Mouse (Mus musculus): ENCODE results near the gene Olfr194. TPM values are rescaled to one million over a fixed set of nuclear protein-coding genes. Genes with fewer than 3 reads are reported as not detected.

Olfr194 gene
- polyA plus RNA-seq, 1 experiment from 2014 or later = not detected

DNA sequence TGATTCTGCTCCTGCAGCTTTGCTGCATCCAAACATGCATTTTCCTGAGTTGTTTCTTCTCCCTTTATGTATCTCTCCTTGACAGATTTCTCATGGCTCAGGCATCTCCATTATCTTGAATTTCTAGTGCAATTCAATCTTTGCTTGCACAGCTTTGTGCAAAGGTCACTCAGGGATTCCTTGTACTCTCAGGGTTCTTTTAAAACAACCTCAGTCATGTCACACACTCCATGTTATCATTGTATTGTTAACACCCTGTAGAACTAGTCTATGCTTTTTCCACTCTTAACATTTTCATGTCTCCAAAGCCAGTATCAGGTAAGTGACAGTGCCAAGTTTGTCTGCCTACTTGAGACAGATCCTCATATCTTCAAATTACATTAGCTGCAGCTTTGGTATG lies 49.1 kb downstream of the Olfr194 start:
- H3K4me3 ChIP-seq = no peak overlapping the region
- no peaks in the 10 kb centered on the region for H3K9me3 ChIP-seq (replicated peaks)
- ATAC-seq (ENCODE audit: low FRiP score) = no peak
- no peaks in the 10 kb centered on the region for H3K36me3 ChIP-seq
- no peak overlapping the region for H3K4me2 ChIP-seq (replicated peaks)
- H3K9ac ChIP-seq = no peak overlapping the region
- H3K27ac ChIP-seq = no peak overlapping the region
- H3K27me3 ChIP-seq = no peaks in the 10 kb centered on the region
- H3K4me1 ChIP-seq = no peaks in the 10 kb centered on the region

Other genes starting within 250 kb of the Olfr194 start
- not detected in 2 replicates for gene Olfr177, start 246.3 kb downstream of the Olfr194 start, polyA plus RNA-seq (2016; fragmentation: Nextera tagmentation; extraction: Ambion mirVana)
- gene Olfr178, start 229.0 kb downstream of the Olfr194 start, polyA plus RNA-seq (2016; fragmentation: Nextera tagmentation; extraction: Ambion mirVana) = not detected in 2 replicates
- gene Olfr181, start 192.3 kb downstream of the Olfr194 start, polyA plus RNA-seq (2016; fragmentation: Nextera tagmentation; extraction: Ambion mirVana) = not detected in 2 replicates
- not detected in 2 replicates for gene Olfr180, start 191.7 kb downstream of the Olfr194 start, polyA plus RNA-seq (2016; fragmentation: Nextera tagmentation; extraction: Ambion mirVana)
- gene Olfr183, start 125.7 kb downstream of the Olfr194 start, polyA plus RNA-seq (2016; fragmentation: Nextera tagmentation; extraction: Ambion mirVana) = not detected in 2 replicates
- gene Olfr186, start 90.8 kb downstream of the Olfr194 start, polyA plus RNA-seq (2016; fragmentation: Nextera tagmentation; extraction: Ambion mirVana) = not detected in 2 replicates
- not detected in 2 replicates for gene Olfr187, start 81.3 kb downstream of the Olfr194 start, polyA plus RNA-seq (2016; fragmentation: Nextera tagmentation; extraction: Ambion mirVana)
- not detected in 2 replicates for gene Olfr190, start 43.1 kb downstream of the Olfr194 start, polyA plus RNA-seq (2016; fragmentation: Nextera tagmentation; extraction: Ambion mirVana)
- not detected in 2 replicates for gene Olfr191, start 31.2 kb downstream of the Olfr194 start, polyA plus RNA-seq (2016; fragmentation: Nextera tagmentation; extraction: Ambion mirVana)
- not detected in 2 replicates for gene Olfr193, start 9.2 kb downstream of the Olfr194 start, polyA plus RNA-seq (2016; fragmentation: Nextera tagmentation; extraction: Ambion mirVana)
- not detected in 2 replicates for gene Olfr195, start 26.0 kb upstream of the Olfr194 start, polyA plus RNA-seq (2016; fragmentation: Nextera tagmentation; extraction: Ambion mirVana)
- not detected in 2 replicates for gene Olfr196, start 49.4 kb upstream of the Olfr194 start, polyA plus RNA-seq (2016; fragmentation: Nextera tagmentation; extraction: Ambion mirVana)
- gene Olfr198, start 82.5 kb upstream of the Olfr194 start, polyA plus RNA-seq (2016; fragmentation: Nextera tagmentation; extraction: Ambion mirVana) = not detected in 2 replicates
- not detected in 2 replicates for gene Olfr199, start 98.7 kb upstream of the Olfr194 start, polyA plus RNA-seq (2016; fragmentation: Nextera tagmentation; extraction: Ambion mirVana)
- gene Olfr201, start 151.6 kb upstream of the Olfr194 start, polyA plus RNA-seq (2016; fragmentation: Nextera tagmentation; extraction: Ambion mirVana) = not detected in 2 replicates
- gene Olfr202, start 165.7 kb upstream of the Olfr194 start, polyA plus RNA-seq (2016; fragmentation: Nextera tagmentation; extraction: Ambion mirVana) = not detected in 2 replicates
- not detected in 2 replicates for gene Olfr203, start 177.8 kb upstream of the Olfr194 start, polyA plus RNA-seq (2016; fragmentation: Nextera tagmentation; extraction: Ambion mirVana)
- gene Olfr204, start 197.2 kb upstream of the Olfr194 start, polyA plus RNA-seq (2016; fragmentation: Nextera tagmentation; extraction: Ambion mirVana) = not detected in 2 replicates
- gene Olfr205, start 210.1 kb upstream of the Olfr194 start, polyA plus RNA-seq (2016; fragmentation: Nextera tagmentation; extraction: Ambion mirVana) = not detected in 2 replicates
- not detected in 2 replicates for gene Olfr206, start 228.2 kb upstream of the Olfr194 start, polyA plus RNA-seq (2016; fragmentation: Nextera tagmentation; extraction: Ambion mirVana)
- not detected in 2 replicates for gene Olfr209, start 242.9 kb upstream of the Olfr194 start, polyA plus RNA-seq (2016; fragmentation: Nextera tagmentation; extraction: Ambion mirVana)

Data from hindbrain, embryonic 12.5 days (tissue).